Mouse (Mus musculus) forebrain, embryonic 15.5 days (tissue): Measurements from ENCODE around the gene Wfdc1. TPM values are rescaled to one million over a fixed set of nuclear protein-coding genes. Genes with fewer than 3 reads are reported as not detected.

Source experiments
- ATAC-seq: fragments of 200-750 bp; cut with Nextera tagmentation; replicated peaks from 2 replicates; pipeline ENCODE4 v1.8.0; 2017; ENCODE audit warnings: mild to moderate bottlenecking, moderate TSS enrichment, moderate library complexity
- H3K27ac ChIP-seq: fragments of 300-500 bp; sonication (generic); replicated peaks from 2 replicates; pipeline ENCODE4 v1.5.1; 2015; ENCODE audit warnings: mild to moderate bottlenecking, inconsistent platforms
- H3K27me3 ChIP-seq: fragments of 300-500 bp; sonication (generic); 2 replicates; pipeline ENCODE4 v1.6.1; 2015; ENCODE audit warnings: inconsistent platforms
- H3K36me3 ChIP-seq: fragments of 300-500 bp; sonication (generic); 2 replicates; pipeline ENCODE4 v1.6.1; 2015; ENCODE audit warnings: mild to moderate bottlenecking, inconsistent platforms
- H3K4me1 ChIP-seq: fragments of 300-500 bp; sonication (generic); 2 replicates; pipeline ENCODE4 v1.6.1; 2015; ENCODE audit warnings: inconsistent platforms
- H3K4me2 ChIP-seq: fragments of 300-500 bp; sonication (generic); replicated peaks from 2 replicates; pipeline ENCODE4 v1.6.1; 2015; ENCODE audit warnings: mild to moderate bottlenecking, inconsistent platforms
- H3K4me3 ChIP-seq: fragments of 300-500 bp; sonication (generic); 2 replicates; pipeline ENCODE4 v1.5.1; 2015; ENCODE audit warnings: mild to moderate bottlenecking, inconsistent platforms
- H3K9ac ChIP-seq: fragments of 300-500 bp; sonication (generic); replicated peaks from 2 replicates; pipeline ENCODE4 v1.6.1; 2015; ENCODE audit warnings: mild to moderate bottlenecking, inconsistent platforms
- H3K9me3 ChIP-seq: fragments of 300-500 bp; sonication (generic); 2 replicates; pipeline ENCODE4 v1.6.1; 2016; ENCODE audit warnings: inconsistent platforms
- WGBS: fragments of 180-500 bp; shearing (Covaris S2); methylation state at CpG from one replicate; pipeline ENCODE4 v1.1.7; 2015; ENCODE audit warnings: mixed read lengths; 5-methylcytosine and 5-hydroxymethylcytosine counted together
- polyA plus RNA-seq: library from polyadenylated mRNA; unstranded; fragments of >200 nt; fragmentation: Nextera tagmentation; extraction: Ambion mirVana; gene quantifications from 2 replicates; pipeline ENCODE4 v1.2.1, GENCODE M21; 2015

Gene Wfdc1
- 2.4 and 2.9 TPM in 2 replicates for polyA plus RNA-seq

DNA sequence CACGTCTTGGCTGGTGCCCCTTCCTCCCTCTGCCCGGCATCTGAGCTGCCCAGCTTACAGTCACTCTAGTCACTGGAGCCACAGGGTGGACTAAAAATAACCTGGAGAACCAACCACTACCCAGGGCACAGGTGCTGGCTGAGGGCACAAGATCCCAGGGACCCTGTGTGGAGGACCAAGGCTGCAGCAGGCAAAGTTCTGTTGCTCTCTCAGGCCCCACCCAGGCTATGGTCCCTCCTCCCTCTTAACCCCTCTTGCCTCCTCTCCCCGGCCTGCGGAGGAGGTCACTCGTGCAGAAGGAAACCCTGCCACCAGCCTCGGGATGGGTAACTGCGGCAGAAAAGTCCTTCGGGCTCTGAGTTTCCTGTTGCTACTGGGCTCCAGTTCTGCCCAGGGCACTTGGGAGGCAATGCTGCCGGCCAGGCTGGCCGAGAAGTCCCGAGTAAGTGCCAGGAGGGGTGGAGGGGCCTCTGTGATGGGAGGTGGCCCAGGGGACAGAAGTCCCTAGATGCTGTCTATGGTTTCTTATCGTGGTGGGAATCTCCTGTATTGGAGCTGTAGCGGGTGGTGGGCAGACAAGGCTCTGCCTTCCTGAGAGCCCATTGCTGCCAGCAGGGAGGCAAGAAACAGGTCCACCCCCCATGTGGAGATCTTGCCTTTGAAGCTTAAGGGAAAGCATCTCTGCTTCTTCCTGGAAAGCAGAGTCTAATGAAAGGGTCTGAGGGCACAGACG, at the start of gene Wfdc1:
Gene Wfdc1 (plus strand): TSS at position 147 of the 733 bp plus-strand sequence.
- Histone ChIP-seq H3K4me1 (no peaks in the 10 kb centered on the region), H3K9ac (no peak within 1 kb of the TSS), H3K4me3 (no peak within 1 kb of the TSS), H3K9me3 (no peaks in the 10 kb centered on the region), H3K27me3 (no peaks in the 10 kb centered on the region), H3K36me3 (no peaks in the 10 kb centered on the region), H3K4me2 (no peak within 1 kb of the TSS), H3K27ac (no peak within 1 kb of the TSS)
- ATAC-seq, result no peak
- 19% methylated on average over 14 of the region's 14 CpGs for WGBS

DNA sequence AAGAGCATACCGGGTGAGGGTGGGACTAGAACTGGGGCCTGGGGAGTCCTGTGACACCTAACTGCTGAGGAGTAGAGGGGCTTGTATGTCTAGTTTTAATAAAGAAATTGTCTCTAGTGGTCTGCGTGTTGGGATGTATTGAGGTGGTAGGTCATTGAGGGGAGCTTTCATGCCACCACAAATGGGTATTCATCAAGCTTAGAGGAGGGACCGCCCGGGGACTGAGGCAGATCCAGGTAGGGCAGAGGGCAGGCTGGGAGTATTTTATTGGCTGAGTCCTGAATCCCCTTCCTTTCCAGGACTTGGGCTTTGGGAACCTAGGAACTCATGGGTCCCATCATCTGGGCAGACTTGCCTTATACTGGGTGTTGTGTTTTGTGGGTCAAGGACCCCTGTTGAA, 49.4 kb upstream of the Wfdc1 start:
- ATAC-seq, result no peak
- no peak overlapping the region for H3K4me2 ChIP-seq
- H3K36me3 ChIP-seq, result no peaks in the 10 kb centered on the region
- WGBS, result 88% methylated on average over 4 of the region's 4 CpGs
- H3K4me3 ChIP-seq, result no peak overlapping the region
- H3K27me3 ChIP-seq, result no peaks in the 10 kb centered on the region
- H3K4me1 ChIP-seq, result no peaks in the 10 kb centered on the region
- H3K27ac ChIP-seq, result no peak overlapping the region
- H3K9me3 ChIP-seq, result no peaks in the 10 kb centered on the region
- H3K9ac ChIP-seq, result no peak overlapping the region

DNA sequence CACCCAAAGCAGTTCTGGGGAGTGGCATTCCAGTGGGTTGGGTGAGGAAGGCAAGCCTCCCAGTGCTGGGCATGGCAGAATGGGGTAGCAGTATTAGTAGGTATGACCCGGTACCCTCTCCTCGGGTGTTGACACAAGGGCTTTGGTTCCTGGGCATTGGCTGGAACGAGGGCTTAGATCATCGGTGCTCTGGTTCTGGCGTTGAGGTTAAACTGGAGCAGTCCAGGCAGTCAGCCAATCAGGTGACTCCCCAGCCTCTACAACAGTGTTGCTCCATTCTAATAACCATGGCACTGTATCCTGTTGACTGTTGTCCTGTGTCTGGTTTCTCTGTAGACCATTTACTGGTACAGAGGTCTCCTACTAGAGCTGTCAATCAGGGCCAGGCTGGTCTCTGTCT, 48.6 kb upstream of the Wfdc1 start:
- Histone ChIP-seq H3K4me2 (no peak overlapping the region), H3K4me3 (no peak overlapping the region), H3K4me1 (no peaks in the 10 kb centered on the region), H3K36me3 (no peaks in the 10 kb centered on the region), H3K9ac (no peak overlapping the region), H3K9me3 (no peaks in the 10 kb centered on the region), H3K27me3 (no peaks in the 10 kb centered on the region), H3K27ac (no peak overlapping the region)
- 87% methylated on average over 5 of the region's 5 CpGs for WGBS
- no peak for ATAC-seq

DNA sequence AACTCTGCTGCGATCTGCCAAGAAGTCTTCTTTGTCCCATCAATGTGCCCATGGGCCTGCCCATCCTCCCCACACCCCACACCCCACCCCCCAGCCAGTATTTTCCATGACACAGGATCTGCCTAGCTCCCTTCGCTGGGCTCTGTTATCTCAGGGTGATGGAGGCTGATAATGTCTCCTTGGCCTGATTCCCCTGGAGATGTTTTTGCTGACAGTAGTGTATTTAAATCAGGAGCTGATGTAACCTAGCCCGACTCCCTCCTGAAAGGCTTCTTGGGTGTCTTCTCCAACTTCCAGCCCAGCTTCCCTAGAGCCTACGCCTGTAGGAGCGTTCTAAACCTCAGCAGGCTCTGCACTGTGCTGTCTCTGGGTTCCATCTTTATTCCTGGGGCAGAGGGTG, 47.3 kb upstream of the Wfdc1 start:
- 70% methylated on average over 5 of the region's 5 CpGs for WGBS
- Histone ChIP-seq H3K9me3 (no peaks in the 10 kb centered on the region), H3K4me3 (no peak overlapping the region), H3K27me3 (no peaks in the 10 kb centered on the region), H3K36me3 (no peaks in the 10 kb centered on the region), H3K27ac (no peak overlapping the region), H3K4me1 (no peaks in the 10 kb centered on the region), H3K4me2 (no peak overlapping the region), H3K9ac (no peak overlapping the region)
- no peak for ATAC-seq

DNA sequence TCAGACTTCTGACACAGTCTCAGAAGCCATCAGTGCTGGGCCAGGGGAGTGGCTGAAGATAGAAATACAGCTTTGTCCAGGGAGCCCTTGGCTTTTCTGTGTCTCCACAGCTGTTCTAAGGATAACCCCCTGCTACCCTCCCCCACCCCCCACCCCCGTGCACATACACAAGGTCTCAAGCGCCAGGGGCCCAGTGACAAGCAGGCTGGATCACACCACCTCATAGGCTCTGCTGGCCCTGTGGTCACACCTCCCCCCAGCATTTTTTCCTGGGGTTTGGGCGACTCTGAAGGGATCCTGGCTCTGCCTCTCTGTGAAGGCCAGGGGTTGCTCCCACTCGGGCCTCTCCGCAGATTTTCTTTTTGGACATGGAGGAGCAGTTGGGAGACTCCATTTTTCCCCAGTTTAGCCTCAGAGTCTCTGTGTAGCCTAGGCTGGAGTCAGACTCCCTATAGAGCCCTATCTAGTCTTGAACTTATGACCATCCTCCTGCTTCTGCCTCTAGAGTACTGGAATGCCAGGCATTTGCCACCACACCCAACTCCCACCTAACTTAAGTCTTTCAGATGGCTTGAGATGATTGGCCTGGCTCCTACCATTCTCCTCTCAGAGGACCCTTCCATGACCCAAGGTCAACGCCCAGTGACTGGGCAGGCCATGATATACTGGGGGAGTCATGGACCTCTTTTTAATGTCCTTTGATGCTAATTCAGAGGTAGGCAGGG, 45.9 kb upstream of the Wfdc1 start:
- no peaks in the 10 kb centered on the region for H3K9me3 ChIP-seq
- H3K27ac ChIP-seq, result no peak overlapping the region
- no peaks in the 10 kb centered on the region for H3K4me1 ChIP-seq
- H3K9ac ChIP-seq, result no peak overlapping the region
- no peak overlapping the region for H3K4me2 ChIP-seq
- H3K4me3 ChIP-seq, result no peak overlapping the region
- H3K36me3 ChIP-seq, result no peaks in the 10 kb centered on the region
- 79% methylated on average over 6 of the region's 6 CpGs for WGBS
- H3K27me3 ChIP-seq, result no peaks in the 10 kb centered on the region
- no peak for ATAC-seq

DNA sequence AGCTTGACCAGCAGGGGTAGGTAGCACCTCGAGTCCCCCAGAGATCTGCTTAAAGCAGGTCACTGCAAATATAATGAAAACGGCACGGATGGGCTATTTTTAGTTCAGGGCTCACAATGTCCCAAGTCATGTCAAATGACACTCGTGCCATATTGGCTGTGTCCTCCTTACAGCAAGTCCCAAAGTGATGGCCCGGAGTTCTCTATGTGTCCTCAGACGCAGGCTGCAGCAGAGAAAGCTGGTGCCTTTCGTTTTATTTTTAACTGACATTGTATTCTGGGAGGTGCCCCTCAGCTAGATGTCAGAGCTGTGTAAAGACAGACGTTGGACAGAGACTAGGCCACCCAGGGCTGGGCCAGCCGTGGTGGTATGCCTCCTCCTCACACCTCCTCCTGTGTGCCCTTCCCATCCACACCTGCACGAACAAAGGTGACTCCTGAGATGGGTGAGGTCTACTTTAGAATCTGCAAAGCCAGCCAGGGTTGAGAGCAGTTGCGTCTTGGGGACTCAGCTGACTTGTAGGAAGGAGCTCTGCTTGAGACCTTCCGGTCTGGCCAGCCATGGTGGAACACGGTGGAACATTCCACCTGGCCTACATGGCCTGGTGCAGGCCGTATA, 45.2 kb upstream of the Wfdc1 start:
- Histone ChIP-seq H3K4me2 (no peak overlapping the region), H3K36me3 (no peaks in the 10 kb centered on the region), H3K4me3 (no peak overlapping the region), H3K27me3 (no peaks in the 10 kb centered on the region), H3K4me1 (no peaks in the 10 kb centered on the region), H3K9ac (no peak overlapping the region), H3K9me3 (no peaks in the 10 kb centered on the region), H3K27ac (no peak overlapping the region)
- no peak for ATAC-seq
- WGBS, result 89% methylated on average over 14 of the region's 14 CpGs

DNA sequence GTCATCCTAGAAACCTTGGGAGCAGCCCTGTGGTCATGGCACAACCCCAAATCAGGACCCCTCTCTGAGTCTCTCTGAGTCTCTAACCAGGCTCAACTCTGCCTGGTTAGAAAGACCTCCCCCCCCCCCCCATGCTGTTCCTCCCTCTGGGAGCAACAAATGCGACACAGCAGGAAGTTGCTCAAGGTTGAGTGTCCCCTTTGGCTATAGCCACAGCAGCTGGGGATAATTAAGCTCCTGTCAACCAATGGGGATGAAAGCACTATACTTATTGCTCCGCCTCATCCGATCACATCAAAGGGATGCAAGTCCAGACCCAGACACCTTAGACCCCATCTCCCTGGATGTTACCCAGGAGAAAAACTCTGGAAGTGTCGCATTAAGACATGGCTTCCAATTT, 43.6 kb upstream of the Wfdc1 start:
- no peak overlapping the region for H3K4me2 ChIP-seq
- no peaks in the 10 kb centered on the region for H3K27me3 ChIP-seq
- no peak overlapping the region for H3K4me3 ChIP-seq
- WGBS, result 52% methylated on average over 4 of the region's 4 CpGs
- no peaks in the 10 kb centered on the region for H3K4me1 ChIP-seq
- ATAC-seq, result no peak
- no peak overlapping the region for H3K27ac ChIP-seq
- H3K9ac ChIP-seq, result no peak overlapping the region
- no peaks in the 10 kb centered on the region for H3K36me3 ChIP-seq
- H3K9me3 ChIP-seq, result no peaks in the 10 kb centered on the region

DNA sequence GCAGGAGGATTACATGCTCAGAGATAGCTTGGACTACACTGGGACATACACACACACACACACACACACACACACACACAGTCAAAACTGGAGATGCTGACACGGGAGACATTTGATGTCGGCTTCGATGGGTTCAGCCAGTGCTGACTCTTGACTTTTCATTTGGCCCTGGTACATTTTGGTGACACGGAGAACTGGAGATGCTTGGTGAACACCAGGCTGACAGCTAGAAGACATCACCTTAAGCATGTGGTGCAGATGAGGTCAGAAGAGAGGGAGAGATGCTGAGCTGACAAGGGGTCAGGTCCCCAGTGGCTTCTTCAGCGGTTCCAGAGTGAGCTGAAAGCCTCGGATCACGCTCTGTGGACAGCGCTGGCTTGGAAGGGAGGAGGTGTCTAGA, 43.1 kb upstream of the Wfdc1 start:
- H3K9me3 ChIP-seq, result no peaks in the 10 kb centered on the region
- no peak overlapping the region for H3K27ac ChIP-seq
- ATAC-seq, result no peak
- H3K27me3 ChIP-seq, result no peaks in the 10 kb centered on the region
- H3K9ac ChIP-seq, result no peak overlapping the region
- H3K4me2 ChIP-seq, result no peak overlapping the region
- H3K4me3 ChIP-seq, result no peak overlapping the region
- WGBS, result 89% methylated on average over 8 of the region's 8 CpGs
- H3K4me1 ChIP-seq, result no peaks in the 10 kb centered on the region
- no peaks in the 10 kb centered on the region for H3K36me3 ChIP-seq

DNA sequence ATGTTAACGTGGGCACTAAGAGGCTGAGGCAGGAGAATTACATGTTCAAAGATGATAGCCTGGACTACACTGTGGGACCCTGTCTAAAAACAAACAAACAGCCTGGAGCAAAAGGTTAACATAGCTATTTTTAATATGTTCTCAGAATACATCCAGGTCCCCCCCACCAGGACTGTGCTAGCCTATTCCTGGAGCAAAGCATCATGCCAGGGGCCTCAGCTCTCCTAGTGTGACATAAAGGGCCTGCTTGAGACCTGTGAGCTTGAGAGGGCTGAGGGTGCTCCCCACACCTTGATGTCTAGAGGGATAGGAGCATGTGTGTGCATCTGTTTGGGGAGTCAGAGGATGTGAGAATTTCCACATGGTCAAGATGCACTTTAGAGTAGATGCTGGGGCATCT, 42.4 kb upstream of the Wfdc1 start:
- no peak for ATAC-seq
- 78% methylated on average over 1 of the region's 1 CpGs for WGBS

DNA sequence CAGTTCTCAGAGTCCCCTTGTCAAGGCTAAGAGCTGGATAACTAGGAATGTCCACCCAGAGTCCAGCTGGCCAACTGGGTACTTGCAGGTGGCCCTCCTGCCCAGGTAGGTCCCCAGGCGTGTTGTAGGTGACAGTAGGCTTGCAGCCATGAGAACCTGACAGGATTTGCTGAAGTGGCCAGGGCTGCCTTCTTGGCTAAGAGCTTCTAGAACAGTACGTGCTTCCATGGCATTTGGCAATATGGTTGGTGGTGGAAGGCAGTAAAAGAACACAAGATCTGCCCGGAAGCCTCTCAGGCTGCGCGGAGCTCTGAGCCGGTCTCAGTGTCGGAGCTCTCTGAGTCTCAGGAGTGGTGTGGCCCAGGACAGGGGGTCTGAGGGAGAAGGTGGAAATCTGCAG, 41.2 kb upstream of the Wfdc1 start:
- no peaks in the 10 kb centered on the region for H3K36me3 ChIP-seq
- H3K4me3 ChIP-seq, result no peak overlapping the region
- H3K9me3 ChIP-seq, result no peaks in the 10 kb centered on the region
- H3K4me2 ChIP-seq, result no peak overlapping the region
- no peaks in the 10 kb centered on the region for H3K27me3 ChIP-seq
- 90% methylated on average over 7 of the region's 7 CpGs for WGBS
- ATAC-seq, result no peak
- no peaks in the 10 kb centered on the region for H3K4me1 ChIP-seq
- no peak overlapping the region for H3K27ac ChIP-seq
- H3K9ac ChIP-seq, result no peak overlapping the region

More for the DNA sequence above, 42.4 kb upstream of the Wfdc1 start:
- H3K27ac ChIP-seq, result no peak overlapping the region
- no peaks in the 10 kb centered on the region for H3K4me1 ChIP-seq
- no peak overlapping the region for H3K4me3 ChIP-seq
- no peaks in the 10 kb centered on the region for H3K27me3 ChIP-seq
- H3K9ac ChIP-seq, result no peak overlapping the region
- no peaks in the 10 kb centered on the region for H3K36me3 ChIP-seq
- no peaks in the 10 kb centered on the region for H3K9me3 ChIP-seq
- no peak overlapping the region for H3K4me2 ChIP-seq

DNA sequence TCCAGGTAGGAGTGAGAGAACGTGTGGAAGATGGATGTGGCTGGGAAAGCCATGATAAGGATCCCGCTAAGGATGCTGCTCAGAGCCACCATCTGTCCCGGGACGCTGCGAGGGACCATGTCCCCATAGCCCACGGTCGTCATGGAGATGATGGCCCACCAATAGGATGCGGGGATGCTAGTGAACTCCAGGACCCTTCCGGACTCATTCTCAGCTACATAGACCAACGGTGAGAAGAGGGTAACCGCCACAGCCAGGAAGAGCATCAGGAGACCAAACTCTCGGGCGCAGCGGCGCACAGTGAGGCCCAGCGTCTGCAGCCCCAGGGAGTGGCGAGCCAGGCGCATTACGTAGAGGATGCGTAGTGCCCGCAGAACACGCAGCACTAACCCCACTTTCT, 40.4 kb upstream of the Wfdc1 start:
- H3K27ac ChIP-seq, result no peak overlapping the region
- no peaks in the 10 kb centered on the region for H3K36me3 ChIP-seq
- no peaks in the 10 kb centered on the region for H3K4me1 ChIP-seq
- 84% methylated on average over 22 of the region's 22 CpGs for WGBS
- no peak overlapping the region for H3K4me3 ChIP-seq
- H3K9ac ChIP-seq, result no peak overlapping the region
- no peaks in the 10 kb centered on the region for H3K27me3 ChIP-seq
- no peak for ATAC-seq
- H3K4me2 ChIP-seq, result no peak overlapping the region
- H3K9me3 ChIP-seq, result no peaks in the 10 kb centered on the region

DNA sequence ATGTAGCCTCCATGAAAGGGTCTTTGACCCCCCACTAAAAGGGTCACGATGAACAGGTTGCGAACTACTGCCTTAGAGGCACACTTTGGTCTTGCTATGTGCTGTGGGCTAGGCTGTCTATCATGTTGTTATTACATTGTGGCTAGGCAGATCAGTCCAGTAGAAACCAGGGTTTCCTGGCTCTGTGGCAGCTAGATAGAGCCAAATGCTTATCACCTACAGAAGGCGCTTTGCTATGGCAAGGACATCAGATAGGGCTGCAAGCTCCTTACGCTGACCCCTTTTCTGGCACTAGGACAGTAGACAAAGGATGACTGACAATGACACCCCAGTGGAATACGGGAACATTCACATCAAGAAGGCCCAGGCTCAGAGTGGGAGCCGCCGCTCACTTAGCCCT, 39.0 kb upstream of the Wfdc1 start:
- Histone ChIP-seq H3K4me2 (no peak overlapping the region), H3K9ac (no peak overlapping the region), H3K4me3 (no peak overlapping the region), H3K27me3 (no peaks in the 10 kb centered on the region), H3K4me1 (no peaks in the 10 kb centered on the region), H3K36me3 (no peaks in the 10 kb centered on the region), H3K9me3 (no peaks in the 10 kb centered on the region), H3K27ac (no peak overlapping the region)
- 82% methylated on average over 7 of the region's 7 CpGs for WGBS
- no peak for ATAC-seq
